Mouse (Mus musculus) frontal cortex, adult 2 months (tissue): Measurements from ENCODE around the gene Gpr150. TPM values are rescaled to one million over a fixed set of nuclear protein-coding genes. Genes with fewer than 3 reads are reported as not detected.

Experiments
- DNase-seq, 2 experiments: peaks; one replicate each; pipeline ENCODE4 v3.0.0; 2022; ENCODE audit warnings: low spot score in 1 of 2; ENCODE audit errors: extremely low spot score in 1 of 2
- polyA plus RNA-seq: library from polyadenylated mRNA; depleted of rRNA; stranded (reverse); fragments of >200 nt; gene quantifications from 2 replicates; pipeline ENCODE4 v1.2.3, GENCODE M21; 2012; rRNA removed

The Gpr150 gene
- 3.6 TPM in 2 replicates for polyA plus RNA-seq

DNA sequence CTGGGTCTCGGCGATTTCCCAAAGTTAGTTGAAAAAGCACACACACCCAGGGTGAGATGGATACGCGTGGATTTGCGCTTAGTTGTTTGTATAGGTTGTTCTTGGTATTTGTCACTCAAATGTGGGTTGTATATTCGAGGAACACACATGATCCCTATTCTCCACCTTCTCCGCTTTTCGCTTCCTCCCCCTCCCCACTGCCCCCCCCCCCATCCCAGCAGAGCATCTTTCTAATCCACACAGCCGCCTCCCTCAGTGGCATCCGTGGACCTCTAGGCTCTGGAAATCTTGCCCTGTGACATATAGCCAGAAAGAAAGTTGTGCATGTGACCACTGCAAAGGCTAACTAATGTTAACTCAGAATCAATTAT, at the start of gene Gpr150:
Gene Gpr150, minus strand, starts transcription at position 101 of the 371 bp plus-strand sequence.
- DNase-seq = no peak

DNA sequence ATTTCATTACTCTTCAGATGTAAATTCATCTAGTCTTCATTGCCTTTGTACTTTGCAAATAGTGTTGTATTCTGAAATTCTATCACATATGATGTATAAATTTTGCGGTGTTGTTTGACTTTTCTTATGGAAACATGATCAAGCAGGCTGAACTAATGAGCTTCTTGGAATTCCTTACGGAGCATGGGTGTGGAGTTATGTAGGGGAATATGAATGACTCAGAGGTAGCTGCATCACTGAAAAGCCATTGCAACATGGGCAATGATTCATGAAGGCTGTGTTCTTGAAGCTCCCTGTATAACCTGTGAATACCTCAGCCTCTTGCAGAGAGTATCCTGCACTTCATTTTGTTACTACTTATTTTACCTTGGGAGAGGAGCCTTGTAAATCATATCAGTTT, 45.2 kb upstream of the Gpr150 start:
- DNase-seq = no peak

DNA sequence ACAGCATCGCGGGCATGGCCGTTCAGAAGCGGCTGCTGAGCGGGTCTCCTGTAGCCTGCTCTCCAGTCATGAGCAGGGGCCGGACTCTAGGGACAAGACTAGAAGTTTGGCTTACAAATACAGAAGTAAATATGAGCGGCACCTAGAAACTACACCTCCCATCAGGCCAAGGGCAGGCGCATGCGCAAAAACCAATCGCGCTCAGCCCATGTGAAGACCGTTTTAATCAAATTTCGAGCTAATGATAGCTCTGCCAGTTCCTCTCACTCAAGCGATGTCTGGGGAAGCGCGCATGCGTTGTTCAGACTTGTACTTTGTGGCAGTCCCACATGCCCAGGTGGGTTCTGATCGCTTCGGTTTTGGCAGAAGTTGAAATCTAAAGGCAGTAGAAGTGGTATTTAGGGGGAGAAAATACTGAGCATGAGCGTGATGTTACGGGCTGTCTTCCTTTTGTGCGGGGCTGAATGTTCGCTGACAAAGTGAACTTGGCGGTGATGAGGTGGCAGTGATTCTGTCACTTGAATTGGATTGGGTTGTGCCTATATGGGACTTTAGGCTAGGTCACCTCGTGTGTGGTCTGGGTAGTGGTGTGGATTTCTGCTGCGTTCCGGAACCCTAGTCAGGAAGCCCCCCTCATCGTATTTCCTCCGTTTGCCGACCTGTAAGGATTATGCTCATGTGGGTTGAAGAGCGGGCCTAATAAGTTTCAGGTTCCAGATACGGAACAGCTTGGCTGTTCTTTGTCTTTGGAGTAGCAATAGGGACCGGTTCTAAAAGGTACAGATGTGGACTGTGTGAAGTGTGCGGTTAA, 41.9 kb upstream of the Gpr150 start, which contains the start of the genes Arsk and Ttc37:
Gene Arsk, minus strand, starts transcription at position 168 of the 811 bp plus-strand sequence.
Gene Ttc37, plus strand, starts transcription at position 242 of the 811 bp plus-strand sequence.
- DNase-seq = peak; percentile 91 to 97

DNA sequence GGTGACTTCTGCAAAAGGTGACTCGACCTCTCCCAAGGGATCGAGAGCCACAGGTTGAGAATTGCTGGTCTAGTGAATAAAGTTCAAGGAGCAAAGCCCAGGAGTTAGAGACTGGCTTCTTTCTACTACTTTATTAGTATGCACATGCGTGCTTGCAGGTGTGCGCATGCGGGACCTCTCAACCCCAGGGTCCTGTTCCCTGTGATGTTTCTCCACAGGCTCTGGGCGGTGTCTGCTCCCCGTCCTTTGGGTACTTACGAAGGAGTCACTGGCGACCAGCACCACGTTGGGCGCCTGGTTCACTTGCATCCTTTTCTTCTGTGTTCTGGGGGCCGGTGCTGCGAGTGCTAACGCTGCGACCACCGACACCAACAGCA, 41.3 kb upstream of the Gpr150 start:
- peak; percentile 17 to 61 for DNase-seq

DNA sequence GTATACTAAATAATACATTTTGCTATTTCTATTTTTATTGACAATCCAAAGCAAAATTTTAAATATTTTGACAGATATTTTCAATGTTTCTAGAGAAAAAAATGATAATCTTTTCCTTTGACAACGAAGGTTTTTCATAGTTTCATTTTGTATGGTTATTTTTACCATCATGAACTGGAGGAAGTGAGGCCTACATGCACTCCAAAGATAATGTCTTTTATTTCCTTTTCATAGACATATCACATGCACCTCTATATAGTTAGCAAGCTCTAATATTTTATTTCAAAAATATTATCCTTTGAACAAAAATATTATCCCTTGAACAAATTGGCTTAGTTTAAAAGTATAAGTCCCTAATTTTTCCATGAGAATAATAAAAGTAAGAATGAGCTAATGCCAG, 17.5 kb upstream of the Gpr150 start:
- DNase-seq = no peak

DNA sequence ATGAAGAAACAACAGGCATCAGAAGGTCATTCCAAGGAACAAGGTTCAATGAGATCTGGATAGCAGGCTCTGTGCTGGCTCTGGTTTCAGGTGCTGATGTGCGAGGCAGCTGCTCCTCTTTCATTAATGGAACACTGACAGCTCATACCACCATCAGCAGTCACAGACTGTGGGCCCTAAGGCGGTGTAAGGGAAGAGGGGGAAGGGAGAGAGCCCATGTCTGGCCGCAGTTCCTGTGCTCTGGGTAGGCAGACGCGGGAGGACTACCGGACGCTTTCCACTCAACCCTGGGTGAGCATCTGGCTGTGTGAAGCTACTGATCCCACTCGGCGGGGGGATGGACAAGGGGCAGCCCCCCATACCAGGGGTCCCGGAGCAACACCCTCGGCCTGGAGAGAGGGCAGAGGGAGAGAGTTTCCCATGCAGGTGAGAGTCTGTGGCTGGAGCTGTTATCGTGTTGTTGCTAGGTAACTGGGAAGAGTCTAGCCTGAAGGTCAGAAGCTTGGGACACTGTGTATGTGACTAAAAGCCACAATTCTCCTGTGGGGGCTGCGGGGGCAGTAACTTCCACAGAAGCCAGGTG, 7.7 kb upstream of the Gpr150 start:
- DNase-seq = no peak

DNA sequence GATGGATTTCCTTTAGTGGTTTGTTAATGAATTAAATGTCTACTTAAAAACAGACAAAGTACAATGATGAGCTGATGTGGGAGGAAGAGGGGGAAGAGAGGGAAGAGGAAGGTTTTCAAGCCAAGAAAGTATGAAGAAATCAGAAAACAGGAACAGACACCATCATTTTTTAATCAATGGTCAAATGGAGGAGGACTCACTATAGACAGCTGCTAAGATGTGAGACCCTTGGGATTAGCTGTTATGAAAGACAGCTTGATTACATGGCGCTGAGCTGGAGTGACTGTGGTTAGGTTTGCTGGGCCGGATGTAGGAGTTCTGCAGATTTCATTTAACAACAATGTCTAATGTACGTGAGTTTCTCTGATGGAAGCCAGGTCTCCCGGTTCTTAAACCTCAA, 6.8 kb upstream of the Gpr150 start:
- no peak for DNase-seq

DNA sequence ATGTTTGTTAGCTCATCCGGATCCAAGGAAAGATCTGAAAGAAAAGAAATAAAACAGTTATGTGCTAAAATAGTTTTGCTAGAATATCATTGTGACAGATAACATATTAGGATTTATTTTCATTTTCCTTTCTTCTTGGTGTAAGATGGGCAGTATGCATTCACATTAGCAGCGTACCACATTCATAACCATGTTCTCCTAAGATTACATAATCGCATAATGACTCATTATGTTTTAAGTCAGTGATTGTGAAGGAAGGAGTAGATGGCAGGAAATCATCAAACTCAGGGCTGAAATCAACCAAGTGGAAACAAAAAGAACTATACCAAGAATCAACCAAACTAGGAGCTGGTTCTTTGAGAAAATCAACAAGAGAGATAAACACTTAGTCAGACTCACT, 5.8 kb upstream of the Gpr150 start:
- DNase-seq = no peak

DNA sequence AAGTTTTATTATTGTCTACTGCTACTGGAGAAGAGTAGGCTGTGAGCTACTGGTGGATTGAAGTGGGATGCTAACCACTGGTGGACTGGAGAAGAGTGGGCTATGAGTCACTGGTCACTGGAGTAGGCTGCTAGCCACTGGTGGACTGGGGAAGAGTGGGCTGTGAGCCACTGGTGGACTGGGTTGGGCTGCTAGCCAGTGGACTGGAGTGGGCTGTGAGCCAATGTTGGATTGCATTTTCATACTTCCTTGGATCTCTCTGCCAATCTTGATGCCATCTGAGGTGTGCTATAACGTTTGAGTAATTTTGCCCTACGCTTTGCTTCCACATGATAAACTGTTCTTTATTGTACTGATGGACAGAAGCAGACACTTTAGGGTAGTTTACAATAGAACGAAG, 5.3 kb upstream of the Gpr150 start:
- DNase-seq = no peak

DNA sequence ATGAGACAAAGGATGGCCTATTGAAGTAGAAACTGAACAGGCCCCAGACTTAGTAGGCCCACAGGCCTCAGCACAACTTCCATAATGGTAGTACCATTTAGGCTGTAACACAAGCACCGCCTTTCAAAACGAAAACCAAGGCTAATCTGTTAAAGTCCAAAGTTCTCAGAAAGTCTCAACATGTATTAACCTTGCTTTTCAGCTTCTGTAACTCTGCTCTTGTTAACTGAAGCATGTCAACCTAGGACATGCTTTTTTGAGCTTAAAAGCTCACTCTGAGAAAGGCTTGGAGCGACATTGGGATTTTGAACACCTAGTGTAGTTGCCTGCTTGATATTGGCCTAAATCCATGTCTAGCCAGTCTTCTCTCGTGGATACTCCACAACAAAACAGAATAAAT, 2.8 kb upstream of the Gpr150 start:
- no peak for DNase-seq

DNA sequence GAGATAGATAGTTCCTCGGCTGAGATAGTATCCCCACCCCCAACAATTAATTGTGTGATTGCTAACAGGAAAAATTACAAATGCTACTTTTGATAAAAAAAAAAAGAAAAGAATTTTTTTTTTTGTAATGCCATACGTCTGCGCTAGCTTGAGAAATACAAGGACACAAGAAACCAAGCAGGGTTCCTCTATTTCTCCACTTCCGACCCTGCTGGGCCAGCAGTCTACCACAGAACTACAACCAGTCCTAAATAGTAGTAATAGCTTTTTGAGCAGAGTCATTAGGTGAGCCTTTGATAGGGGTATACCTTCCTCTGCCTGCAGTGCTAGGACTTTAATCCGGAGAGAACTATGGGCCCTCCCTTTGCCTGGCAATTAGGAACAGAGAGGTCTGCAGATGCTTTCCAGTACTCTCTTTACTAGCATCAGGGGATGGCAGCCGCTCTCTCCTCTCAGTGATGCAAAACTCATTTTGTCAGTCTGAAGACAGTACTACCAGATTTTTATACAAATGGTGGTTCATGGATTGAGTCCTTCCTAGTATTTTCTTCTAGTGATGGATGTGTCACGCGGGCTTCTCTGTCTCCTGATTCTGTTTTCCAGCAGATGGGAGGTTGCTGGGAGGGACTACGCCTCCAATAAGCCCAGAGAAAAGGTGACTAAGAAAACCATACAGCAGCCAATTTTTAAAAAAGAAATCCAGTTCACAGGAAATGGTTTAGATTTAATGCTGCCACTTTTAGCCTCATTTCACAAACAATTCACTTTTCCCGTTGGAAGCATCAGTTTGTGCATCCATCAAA, 672 bp upstream of the Gpr150 start:
- peak in 1 of 2 experiments; percentile 66 for DNase-seq

DNA sequence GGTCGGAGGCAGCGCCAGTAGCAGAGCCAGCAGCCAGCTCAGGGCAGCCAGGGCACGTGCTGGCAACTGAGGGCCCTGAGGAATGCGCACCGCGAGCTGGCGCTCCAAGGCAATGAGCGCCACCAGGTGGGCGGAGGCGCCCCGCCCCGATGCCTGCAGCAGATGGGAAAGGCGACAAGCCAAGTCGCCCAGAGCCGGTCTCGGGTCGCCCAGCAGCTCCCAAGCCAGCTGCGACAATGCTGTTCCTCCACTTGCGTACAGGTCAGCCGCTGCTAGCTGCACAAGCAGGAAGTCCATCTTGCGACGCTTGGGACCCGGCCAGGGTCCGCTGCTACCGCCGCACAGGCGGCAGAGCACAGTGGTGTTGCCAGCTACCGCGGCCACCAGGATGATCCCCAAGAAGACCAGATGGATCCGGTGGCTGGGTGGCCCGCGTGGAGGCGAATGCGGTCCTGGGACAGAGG, 503 bp downstream of the Gpr150 start:
- peak; percentile 41 to 82 for DNase-seq

DNA sequence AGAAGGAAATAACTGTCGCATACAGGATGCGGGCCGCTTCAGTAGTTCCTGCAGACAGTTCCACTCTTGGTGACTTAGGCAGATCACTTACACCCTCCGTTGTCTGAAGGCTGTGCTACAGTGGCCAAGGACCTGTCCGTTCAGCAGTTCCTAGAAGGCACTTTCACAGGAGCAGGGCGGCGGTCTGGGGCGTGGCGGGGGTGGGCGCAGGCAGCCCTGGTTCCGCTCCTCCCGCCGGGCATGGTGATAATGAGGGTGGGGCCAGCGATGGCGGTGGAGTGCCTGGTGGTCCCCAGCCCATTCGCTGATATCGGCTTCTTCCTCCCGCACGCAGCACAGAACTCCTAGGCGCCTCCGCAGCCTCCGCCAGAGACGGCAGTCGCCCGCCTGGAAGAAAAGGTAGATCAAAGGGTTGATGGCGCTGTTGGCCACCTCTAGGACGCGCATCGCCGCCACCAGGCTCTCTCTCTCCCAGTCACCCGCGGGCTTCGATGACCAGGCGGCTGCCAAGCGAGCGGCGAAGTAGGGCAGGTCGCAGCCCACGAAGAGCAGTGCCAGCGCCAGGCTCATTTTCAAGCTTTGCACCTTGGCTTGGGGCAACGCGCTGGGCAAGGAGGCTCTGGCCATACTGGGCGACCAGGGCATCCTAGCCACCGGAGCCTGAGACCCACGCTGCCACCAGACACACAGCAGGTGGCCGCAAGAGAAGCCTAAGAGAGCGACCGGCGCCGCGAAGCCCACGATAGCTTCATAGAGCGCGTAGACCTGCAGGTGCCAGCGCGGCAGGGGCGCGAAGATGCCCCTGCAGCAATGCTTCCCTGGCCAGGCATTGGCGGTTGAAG, 1.2 kb downstream of the Gpr150 start:
- peak; percentile 30 to 40 for DNase-seq

DNA sequence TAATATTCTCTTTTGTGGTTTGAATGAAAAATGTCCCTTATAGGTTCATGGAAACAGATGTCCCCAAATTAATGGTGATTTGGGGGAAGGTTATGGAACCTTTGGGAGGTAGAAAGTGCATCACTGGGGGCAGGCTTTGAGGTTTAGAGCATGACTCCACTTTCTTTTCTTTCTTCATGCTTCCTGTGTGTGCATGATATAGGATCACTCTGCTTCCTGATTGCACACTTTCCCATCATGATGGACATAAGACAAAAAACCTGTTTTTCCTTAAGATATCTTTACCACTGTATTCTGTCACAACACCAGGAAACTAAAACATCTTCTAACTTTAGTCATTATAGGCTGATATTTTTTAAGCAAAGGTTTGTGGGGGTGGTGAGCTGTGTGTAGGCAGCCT, 11.8 kb downstream of the Gpr150 start:
- no peak for DNase-seq

DNA sequence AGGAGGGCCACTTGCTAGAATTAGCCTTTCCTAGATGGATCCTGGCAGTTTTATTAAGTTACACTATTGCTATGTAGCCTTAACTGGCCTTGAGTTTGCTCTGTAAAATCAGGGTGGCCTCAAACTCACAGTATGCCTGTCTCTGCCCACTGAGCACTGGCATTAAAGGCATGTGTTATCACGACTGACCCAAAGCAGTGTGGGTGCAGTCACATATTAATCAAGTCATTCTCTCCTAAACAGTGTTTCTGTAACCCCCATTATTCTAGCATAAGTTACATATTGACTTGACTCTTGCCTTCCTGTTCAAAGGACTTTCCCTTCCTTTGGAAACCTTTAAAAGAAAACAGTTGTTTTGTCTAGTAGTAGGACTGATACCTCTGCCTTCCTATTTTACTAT, 14.3 kb downstream of the Gpr150 start:
- no peak for DNase-seq

DNA sequence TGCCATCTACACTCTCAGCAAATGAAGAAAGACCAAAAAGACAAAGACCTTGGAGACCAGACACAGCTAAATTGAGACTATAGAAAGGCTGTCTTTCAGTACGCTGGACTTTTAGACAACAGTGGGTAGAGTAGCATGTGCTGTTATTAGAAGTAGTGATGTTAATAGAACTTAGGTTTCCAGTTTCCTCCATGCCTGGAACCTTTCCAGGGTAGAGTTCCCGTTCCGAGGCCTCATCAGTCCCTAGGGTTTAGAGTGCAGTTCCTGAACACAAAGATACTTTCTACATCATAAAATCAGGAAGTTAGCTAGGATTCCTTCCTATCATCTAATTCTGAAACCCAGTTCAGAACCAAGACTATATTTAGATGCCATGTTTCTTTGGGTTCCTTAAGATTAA, 32.2 kb downstream of the Gpr150 start:
- no peak for DNase-seq

DNA sequence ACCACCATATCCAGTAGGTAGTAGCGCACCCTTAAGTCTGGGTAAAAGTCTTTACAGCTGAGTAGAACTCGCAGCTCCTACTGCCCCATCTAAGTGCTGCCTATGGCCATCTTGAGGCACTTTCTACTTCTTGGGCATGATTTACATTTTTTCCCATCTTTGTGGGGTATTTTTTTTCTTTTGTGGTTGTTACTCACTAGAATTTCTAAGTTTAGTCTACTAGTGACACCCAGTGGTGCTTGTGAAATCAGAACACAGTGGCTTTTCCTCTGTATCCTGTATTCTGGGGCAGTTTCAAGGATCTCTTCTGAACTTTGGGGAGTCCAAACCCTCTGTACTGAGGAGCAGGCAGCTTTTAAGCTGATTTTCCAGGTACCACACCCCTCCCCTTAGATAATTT, 35.0 kb downstream of the Gpr150 start:
- peak in 1 of 2 experiments; percentile 63 for DNase-seq

DNA sequence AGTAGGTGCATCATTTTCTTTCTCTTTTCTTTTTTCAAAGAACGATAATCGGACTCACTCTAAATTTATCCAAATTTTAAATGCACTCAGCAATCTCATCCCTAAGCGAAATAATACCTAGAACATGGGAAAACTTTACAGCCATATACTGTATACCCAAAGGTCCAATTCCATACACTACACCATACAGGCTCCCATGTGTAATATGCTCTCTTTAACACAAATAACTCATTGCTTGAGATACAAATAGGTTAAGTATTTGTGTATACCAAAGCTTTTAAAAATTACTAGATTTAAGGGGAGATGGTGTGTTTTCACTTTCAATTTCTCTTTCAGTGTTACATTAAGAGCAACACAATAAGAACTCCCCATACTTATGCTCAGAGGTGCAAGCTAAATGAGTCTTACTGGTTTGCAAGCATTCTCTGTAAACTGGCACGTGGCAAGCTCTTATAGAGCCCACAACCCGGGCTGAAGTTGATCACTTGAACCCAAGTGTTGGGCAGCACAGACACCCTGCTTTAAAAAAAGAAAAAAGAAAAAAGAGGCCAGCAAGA, 37.9 kb downstream of the Gpr150 start:
- DNase-seq = no peak

DNA sequence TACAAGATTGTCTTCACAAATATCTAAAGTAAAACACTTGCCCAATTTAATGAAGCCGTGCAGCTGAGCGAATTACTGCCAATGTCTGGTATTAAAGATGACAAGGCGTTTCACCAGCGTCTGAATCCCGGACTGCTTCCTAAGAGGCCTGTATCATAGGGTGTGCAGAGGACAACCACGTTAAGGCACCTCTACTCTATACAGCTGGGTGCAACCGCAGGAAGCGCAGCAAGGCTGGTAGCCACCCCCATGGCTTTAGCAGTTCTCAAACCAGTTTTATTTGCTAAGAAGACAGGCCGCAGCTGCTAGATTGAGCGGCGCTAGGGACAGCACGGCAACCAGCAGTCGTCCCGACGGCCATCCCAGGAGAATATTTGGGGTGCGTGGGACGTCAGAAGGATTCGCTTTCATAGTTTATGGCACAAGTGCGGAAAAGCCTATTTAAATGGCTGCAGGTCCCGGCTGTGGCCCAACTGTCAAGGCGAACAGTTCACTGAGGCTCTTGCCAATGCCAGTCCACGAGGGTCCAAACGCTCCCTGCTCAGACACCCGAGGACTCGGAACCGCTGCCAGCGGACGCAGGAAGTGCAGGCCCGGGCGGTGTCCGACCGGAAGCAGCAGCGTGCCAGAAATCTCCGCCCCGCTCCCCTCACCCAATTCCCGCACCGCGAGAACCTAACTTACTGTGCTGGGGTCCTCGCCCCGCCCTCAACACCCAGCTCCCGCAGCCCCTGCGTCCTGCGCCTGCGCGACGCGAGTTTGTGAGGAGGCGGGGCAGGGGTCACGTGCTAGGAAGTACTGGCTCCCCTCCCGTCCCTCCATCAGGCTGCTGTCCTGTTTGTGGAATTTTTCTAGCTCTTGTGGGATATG, 38.6 kb downstream of the Gpr150 start, which contains the start of gene Rfesd:
Gene Rfesd, minus strand, starts transcription at position 746 of the 870 bp plus-strand sequence.
- peak; percentile 95 to 96 for DNase-seq
